Mouse (Mus musculus) G1E (cell line): ENCODE results near the gene Myb.

Source experiments
- CTCF ChIP-seq: IDR thresholded peaks from 2 replicates; pipeline ENCODE4 v1.5.1; 2012; ENCODE audit warnings: low read depth, low read length, inconsistent platforms, mixed read lengths
- GATA1 ChIP-seq: IDR thresholded peaks from 2 replicates; pipeline ENCODE4 v1.6.1; 2012; ENCODE audit warnings: borderline replicate concordance, low read length, inconsistent platforms, mixed read lengths

- TF ChIP-seq CTCF (no peak), GATA1 (no peak)
These were observed 27.9 kb upstream of the Myb start for GRCm38 (mm10) chr10:21188564-21189274.
